Mouse (Mus musculus): ENCODE data around the gene Psap.
A peak's percentile ranks its signal among the peaks of the same experiment; 100 is the strongest.

Psap gene

GRCm38 (mm10) chr10:60349644-60350043, 72.2 kb downstream of the Psap start:
- DNase-seq (ENCODE audit: low read depth) = no peak

- DNase-seq (ENCODE audit: low read depth) = no peak
Measured at GRCm38 (mm10) chr10:60350077-60350804, 72.8 kb downstream of the Psap start.

DNA sequence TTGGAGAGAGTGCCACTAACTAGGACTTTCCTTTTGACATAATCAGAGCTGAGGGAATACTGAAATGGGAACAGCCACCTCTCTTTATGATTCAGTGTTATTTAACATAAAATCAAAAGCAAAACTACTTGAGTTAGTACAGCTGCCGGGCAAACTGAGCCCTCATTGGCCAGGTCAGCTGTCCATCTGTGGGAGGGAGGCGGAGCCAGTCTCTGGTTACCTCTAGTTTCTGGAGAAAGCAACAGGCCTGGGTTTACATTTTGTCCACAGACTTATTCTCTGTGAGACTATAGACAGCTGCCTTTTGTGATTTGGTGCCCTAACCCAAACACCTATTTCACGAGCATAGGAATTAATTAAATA, 73.4 kb downstream of the Psap start:
- peak; percentile 90 for DNase-seq (ENCODE audit: low read depth)

DNA sequence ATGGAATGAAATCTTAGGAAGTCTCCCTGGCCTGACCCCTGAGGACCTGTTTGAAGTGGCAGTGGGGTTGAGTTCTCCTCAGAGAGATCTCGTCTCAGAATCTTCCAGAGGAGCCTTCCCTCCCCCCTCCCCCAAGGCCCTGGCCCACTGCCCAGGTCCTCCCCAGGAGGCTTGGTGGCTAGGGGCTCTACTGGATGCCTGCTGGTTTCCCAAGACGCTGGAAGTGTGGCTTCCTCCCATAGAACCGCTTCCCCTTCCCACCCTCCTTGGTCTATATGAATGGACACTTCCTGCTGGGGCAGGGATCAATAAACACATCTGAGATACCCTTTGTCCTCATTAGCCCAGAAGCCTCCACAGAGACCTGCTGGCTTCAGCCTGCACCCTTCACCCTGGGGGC, 73.8 kb downstream of the Psap start:
- DNase-seq (ENCODE audit: low read depth) = no peak

GRCm38 (mm10) chr10:60351761-60352455, 74.5 kb downstream of the Psap start:
- peak; percentile 97 for DNase-seq (ENCODE audit: low read depth)

Data from fibroblast of lung, adult 2 months (primary cell).